Mouse (Mus musculus) E14TG2a.4 (cell line): Measurements from ENCODE around the gene Hjurp.

ENCODE experiments used
- CTCF ChIP-seq: conservative IDR thresholded peaks from 2 replicates; pipeline ENCODE4 v1.5.1; 2014; ENCODE audit warnings: low read length
- NANOG ChIP-seq: IDR thresholded peaks from 2 replicates; pipeline ENCODE4 v1.6.1; 2014; ENCODE audit warnings: borderline replicate concordance, low read length, mixed read lengths
- POU5F1 ChIP-seq: IDR thresholded peaks from 2 replicates; pipeline ENCODE4 v1.6.1; 2014; ENCODE audit warnings: low read length, borderline replicate concordance

GRCm38 (mm10) chr1:88274371-88275077, 2.9 kb downstream of the Hjurp start:
- TF ChIP-seq CTCF (no peak), POU5F1 (no peak), NANOG (no peak)
